Mouse (Mus musculus) neutrophil, adult 83 days (primary cell): ENCODE results near the gene Palld. TPM values are rescaled to one million over a fixed set of nuclear protein-coding genes. Genes with fewer than 3 reads are reported as not detected.

Experiments
- total RNA-seq, 2 experiments: library from RNA; stranded (reverse); gene quantifications; one replicate each; pipeline ENCODE4 v1.2.4; 2023

Palld gene
- total RNA-seq = under 1 TPM; 0.57 to 0.96 TPM

DNA sequence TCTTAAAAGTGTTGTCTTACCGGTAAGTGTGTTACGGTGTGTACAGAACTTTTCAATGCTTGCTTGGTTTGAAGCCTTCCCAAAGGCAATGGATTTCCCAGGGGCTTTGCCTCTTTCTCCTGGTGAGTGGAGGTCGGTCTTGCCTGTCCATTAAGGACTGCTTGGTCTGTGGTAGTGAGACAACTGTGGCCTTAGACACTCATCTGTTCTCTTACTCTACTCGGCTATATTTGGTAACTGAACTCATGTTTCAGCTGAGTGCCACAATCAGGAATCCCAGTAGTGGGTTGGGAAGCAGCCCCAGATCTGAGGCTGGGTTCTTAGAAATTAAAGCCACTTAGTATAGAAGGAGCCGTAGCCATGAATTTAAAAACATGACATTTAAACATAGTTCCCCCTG, at the start of gene Palld:
Gene Palld, minus strand, starts transcription at position 170 of the 400 bp plus-strand sequence.

DNA sequence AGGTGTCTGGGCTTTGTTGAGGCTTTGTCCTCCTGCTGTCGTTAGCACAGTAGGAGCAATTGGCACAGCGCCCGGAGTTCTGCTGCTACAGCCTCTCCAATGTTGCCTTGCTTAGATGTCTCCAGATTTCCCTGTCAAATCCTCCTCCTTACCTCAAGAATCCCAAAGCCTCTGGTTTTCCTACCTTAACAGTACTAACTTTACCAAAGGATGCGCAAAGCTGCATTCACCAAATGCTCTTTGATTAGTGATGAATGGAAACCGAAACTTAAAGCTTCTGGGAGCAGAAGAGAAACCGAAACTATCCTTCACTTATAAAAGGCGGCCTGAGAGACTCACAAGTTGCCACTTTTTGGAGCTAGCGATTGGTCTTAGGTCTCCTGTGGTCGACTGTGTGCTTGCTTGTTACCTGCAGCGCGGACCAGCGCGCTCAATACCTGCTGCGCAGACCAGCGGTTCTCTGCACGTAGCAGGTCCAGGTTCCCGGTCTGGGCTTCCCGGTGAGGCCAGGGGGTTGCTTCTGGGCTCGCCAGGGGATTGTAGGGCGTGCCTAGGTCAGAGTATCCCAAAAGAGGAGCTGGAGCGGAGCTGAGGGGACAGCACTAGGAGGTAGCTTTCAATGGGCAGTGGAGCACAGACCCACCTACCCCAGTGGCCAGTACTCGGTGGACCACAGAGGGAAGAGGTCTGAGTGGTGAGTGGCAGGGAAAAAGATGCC, 25.4 kb upstream of the Palld start, which contains the start of gene Ddx60:
Gene Ddx60, plus strand, starts transcription at position 311 of the 718 bp plus-strand sequence.

DNA sequence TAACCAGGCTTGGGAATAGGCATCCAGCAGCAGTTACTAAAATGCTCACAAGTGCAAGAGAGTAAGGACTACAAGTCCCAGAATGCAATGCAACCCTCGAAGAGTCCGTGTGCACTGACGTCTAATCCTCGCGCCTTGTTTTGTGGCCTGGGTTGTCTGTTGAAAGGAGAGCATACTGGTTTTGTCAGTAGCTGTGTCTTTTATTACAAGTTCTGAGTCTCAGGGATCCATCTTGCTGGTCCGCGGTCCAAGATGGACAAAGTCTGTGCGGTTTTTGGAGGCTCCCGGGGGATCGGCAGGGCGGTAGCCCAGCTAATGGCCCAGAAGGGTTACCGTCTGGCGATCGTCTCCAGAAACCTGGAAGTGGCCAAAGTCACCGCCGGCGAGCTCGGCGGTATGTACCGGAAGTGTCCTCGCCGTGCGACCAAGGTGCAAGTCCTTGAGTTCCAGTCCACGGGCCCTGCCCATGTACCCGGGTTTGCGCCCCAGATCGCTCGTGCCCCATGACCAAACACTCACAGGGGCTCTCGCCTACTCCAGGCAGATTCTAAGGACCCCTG, 414.8 kb downstream of the Palld start, which contains the start of gene Cbr4:
Gene Cbr4, plus strand, starts transcription at position 138 of the 560 bp plus-strand sequence.

Other genes starting within 250 kb of the Palld start
- gene Ddx60, start 25.4 kb upstream of the Palld start, total RNA-seq = 10 to 100 TPM; 29.3 to 36.8 TPM
- not detected for gene Anxa10, start 220.5 kb upstream of the Palld start, total RNA-seq